Mouse (Mus musculus): ENCODE data around the gene Olfr1049. TPM values are rescaled to one million over a fixed set of nuclear protein-coding genes. Genes with fewer than 3 reads are reported as not detected.

Gene Olfr1049
- not detected for polyA plus RNA-seq (2014; fragmentation: Illumina TruSeq; extraction: RNeasy Lipid Tissue Mini Kit (QIAGEN cat#74804); ENCODE audit: low replicate concordance)

DNA sequence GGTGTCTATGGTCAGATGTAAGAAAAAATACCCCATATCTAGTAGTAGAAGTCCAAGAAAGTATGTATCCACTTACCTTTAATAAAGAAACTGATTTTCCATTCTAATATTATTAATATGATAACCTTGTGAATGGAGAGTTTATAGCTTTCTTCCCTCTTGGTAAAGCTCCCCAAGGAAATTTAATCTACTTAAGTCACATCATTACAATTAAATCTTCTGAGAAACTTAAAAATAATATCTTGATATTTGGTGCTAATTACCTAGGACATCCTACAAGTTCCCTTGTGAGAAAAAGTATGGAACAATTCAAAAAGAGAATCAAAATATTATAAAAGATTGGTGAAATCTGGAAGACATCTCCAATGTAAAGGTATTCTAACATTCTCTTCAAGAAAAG is at the start of gene Olfr1049:
Gene Olfr1049 (minus strand): TSS at position 101 of the 400 bp plus-strand sequence.

DNA sequence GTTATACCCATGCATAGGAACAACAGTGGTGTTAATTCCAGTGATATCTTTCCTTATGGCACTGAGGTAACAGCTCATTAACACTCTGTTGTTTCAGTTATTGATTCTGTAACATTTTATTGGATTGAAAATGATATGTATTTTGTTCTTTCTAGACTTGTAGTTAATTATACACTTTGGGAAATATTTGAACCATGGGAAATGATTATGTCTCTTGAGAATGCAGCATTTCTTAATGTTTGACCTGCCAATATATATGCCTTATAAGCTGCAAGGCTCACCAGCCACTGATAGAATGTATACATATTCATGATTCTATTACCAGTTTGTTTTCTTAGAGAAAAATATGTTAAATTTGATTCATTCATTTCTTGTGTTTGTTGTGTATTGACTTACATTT is 34.0 kb upstream of the Olfr1049 start, which contains the start of gene Olfr1052:
Gene Olfr1052 (plus strand): TSS at position 301 of the 400 bp plus-strand sequence.

DNA sequence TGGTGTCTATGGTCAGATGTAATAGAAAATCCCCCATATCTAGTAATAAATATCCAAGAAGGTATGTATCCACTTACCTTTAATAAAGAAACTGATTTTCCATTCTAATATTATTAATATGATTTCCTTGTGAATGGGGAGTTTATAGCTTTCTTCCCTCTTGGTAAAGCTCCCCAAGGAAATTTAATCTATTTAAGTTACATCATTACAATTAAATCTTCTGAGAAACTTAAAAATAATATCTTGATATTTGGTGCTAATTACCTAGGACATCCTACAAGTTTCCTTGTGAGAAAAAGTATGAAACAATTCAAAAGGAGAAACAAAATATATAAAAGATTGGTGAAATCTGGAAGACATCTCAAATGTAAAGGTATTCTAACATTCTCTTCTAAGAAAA is 20.9 kb upstream of the Olfr1049 start, which contains the start of gene Olfr1051:
Gene Olfr1051 (minus strand): TSS at position 101 of the 400 bp plus-strand sequence.

DNA sequence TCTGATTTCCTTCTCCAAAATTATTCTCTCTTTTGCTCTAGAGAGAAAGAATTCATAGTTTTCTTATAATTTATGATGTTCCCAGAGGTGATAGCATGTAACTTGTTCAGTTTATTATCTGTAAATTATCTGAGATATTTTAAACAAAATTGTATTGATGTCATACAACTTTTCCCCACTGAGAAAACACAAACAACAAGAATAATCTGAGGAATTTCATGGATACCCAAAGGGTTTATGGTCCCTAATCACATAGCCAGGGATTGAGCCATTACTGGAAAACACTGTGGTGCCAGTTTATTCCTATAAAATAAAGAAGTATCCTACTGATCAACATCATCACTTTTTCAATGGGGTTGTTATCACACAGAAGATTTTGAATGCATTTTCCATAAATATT is 17.9 kb downstream of the Olfr1049 start, which contains the start of gene Olfr1048:
Gene Olfr1048 (minus strand): TSS at position 101 of the 400 bp plus-strand sequence.

DNA sequence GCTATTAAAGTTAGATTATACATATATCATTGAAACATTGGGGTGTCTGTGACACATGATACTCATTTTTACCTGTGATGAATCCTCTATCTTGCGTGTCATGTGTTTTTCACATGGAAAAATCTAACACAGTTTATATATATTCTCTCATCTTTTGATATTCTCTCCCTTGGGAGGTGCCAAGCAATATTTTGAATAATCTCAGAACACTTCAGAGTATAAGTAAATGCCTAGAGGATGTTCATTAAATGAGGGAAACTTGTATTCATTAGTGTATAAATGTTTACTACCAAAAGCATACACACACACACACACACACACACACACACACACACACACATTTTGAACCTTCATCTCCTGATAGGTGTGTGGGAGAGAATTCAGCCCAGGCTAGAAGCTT is 26.8 kb downstream of the Olfr1049 start, which contains the start of gene Olfr1047:
Gene Olfr1047 (minus strand): TSS at position 101 of the 400 bp plus-strand sequence.

GRCm38 (mm10) chr2:86219214-86219613 is 38.9 kb downstream of the Olfr1049 start, which contains the start of gene Olfr1046:
Olfr1046 (minus strand) TSS chr2:86219314.

Other genes with a start within 250 kb of the Olfr1049 start
- gene Olfr1033, start 237.7 kb downstream of the Olfr1049 start, polyA plus RNA-seq (2014; fragmentation: Illumina TruSeq; extraction: RNeasy Lipid Tissue Mini Kit (QIAGEN cat#74804); ENCODE audit: low replicate concordance), result 3.2 TPM
- 0.89 TPM for gene Olfr1034, start 212.5 kb downstream of the Olfr1049 start, polyA plus RNA-seq (2014; fragmentation: Illumina TruSeq; extraction: RNeasy Lipid Tissue Mini Kit (QIAGEN cat#74804); ENCODE audit: low replicate concordance)
- not detected for gene Olfr1036, start 184.3 kb downstream of the Olfr1049 start, polyA plus RNA-seq (2014; fragmentation: Illumina TruSeq; extraction: RNeasy Lipid Tissue Mini Kit (QIAGEN cat#74804); ENCODE audit: low replicate concordance)
- not detected for gene Olfr1037, start 170.9 kb downstream of the Olfr1049 start, polyA plus RNA-seq (2014; fragmentation: Illumina TruSeq; extraction: RNeasy Lipid Tissue Mini Kit (QIAGEN cat#74804); ENCODE audit: low replicate concordance)
- gene Olfr1039, start 122.4 kb downstream of the Olfr1049 start, polyA plus RNA-seq (2014; fragmentation: Illumina TruSeq; extraction: RNeasy Lipid Tissue Mini Kit (QIAGEN cat#74804); ENCODE audit: low replicate concordance), result not detected
- gene Olfr1040, start 111.6 kb downstream of the Olfr1049 start, polyA plus RNA-seq (2014; fragmentation: Illumina TruSeq; extraction: RNeasy Lipid Tissue Mini Kit (QIAGEN cat#74804); ENCODE audit: low replicate concordance), result not detected
- not detected for gene Olfr1042, start 96.5 kb downstream of the Olfr1049 start, polyA plus RNA-seq (2014; fragmentation: Illumina TruSeq; extraction: RNeasy Lipid Tissue Mini Kit (QIAGEN cat#74804); ENCODE audit: low replicate concordance)
- gene Olfr1043, start 90.8 kb downstream of the Olfr1049 start, polyA plus RNA-seq (2014; fragmentation: Illumina TruSeq; extraction: RNeasy Lipid Tissue Mini Kit (QIAGEN cat#74804); ENCODE audit: low replicate concordance), result not detected
- not detected for gene Olfr1044, start 80.5 kb downstream of the Olfr1049 start, polyA plus RNA-seq (2014; fragmentation: Illumina TruSeq; extraction: RNeasy Lipid Tissue Mini Kit (QIAGEN cat#74804); ENCODE audit: low replicate concordance)
- not detected for gene Olfr52, start 72.6 kb downstream of the Olfr1049 start, polyA plus RNA-seq (2014; fragmentation: Illumina TruSeq; extraction: RNeasy Lipid Tissue Mini Kit (QIAGEN cat#74804); ENCODE audit: low replicate concordance)
- gene Olfr1045, start 55.3 kb downstream of the Olfr1049 start, polyA plus RNA-seq (2014; fragmentation: Illumina TruSeq; extraction: RNeasy Lipid Tissue Mini Kit (QIAGEN cat#74804); ENCODE audit: low replicate concordance), result not detected
- not detected for gene Olfr1046, start 39.0 kb downstream of the Olfr1049 start, polyA plus RNA-seq (2014; fragmentation: Illumina TruSeq; extraction: RNeasy Lipid Tissue Mini Kit (QIAGEN cat#74804); ENCODE audit: low replicate concordance)
- not detected for gene Olfr1047, start 26.9 kb downstream of the Olfr1049 start, polyA plus RNA-seq (2014; fragmentation: Illumina TruSeq; extraction: RNeasy Lipid Tissue Mini Kit (QIAGEN cat#74804); ENCODE audit: low replicate concordance)
- not detected for gene Olfr1048, start 18.0 kb downstream of the Olfr1049 start, polyA plus RNA-seq (2014; fragmentation: Illumina TruSeq; extraction: RNeasy Lipid Tissue Mini Kit (QIAGEN cat#74804); ENCODE audit: low replicate concordance)
- gene Olfr1051, start 20.8 kb upstream of the Olfr1049 start, polyA plus RNA-seq (2014; fragmentation: Illumina TruSeq; extraction: RNeasy Lipid Tissue Mini Kit (QIAGEN cat#74804); ENCODE audit: low replicate concordance), result not detected
- not detected for gene Olfr1052, start 34.1 kb upstream of the Olfr1049 start, polyA plus RNA-seq (2014; fragmentation: Illumina TruSeq; extraction: RNeasy Lipid Tissue Mini Kit (QIAGEN cat#74804); ENCODE audit: low replicate concordance)
- gene Olfr1053, start 57.0 kb upstream of the Olfr1049 start, polyA plus RNA-seq (2014; fragmentation: Illumina TruSeq; extraction: RNeasy Lipid Tissue Mini Kit (QIAGEN cat#74804); ENCODE audit: low replicate concordance), result not detected
- not detected for gene Olfr1054, start 77.1 kb upstream of the Olfr1049 start, polyA plus RNA-seq (2014; fragmentation: Illumina TruSeq; extraction: RNeasy Lipid Tissue Mini Kit (QIAGEN cat#74804); ENCODE audit: low replicate concordance)
- gene Olfr1055, start 92.0 kb upstream of the Olfr1049 start, polyA plus RNA-seq (2014; fragmentation: Illumina TruSeq; extraction: RNeasy Lipid Tissue Mini Kit (QIAGEN cat#74804); ENCODE audit: low replicate concordance), result not detected
- gene Olfr1056, start 104.1 kb upstream of the Olfr1049 start, polyA plus RNA-seq (2014; fragmentation: Illumina TruSeq; extraction: RNeasy Lipid Tissue Mini Kit (QIAGEN cat#74804); ENCODE audit: low replicate concordance), result not detected
- not detected for gene Olfr1057, start 120.1 kb upstream of the Olfr1049 start, polyA plus RNA-seq (2014; fragmentation: Illumina TruSeq; extraction: RNeasy Lipid Tissue Mini Kit (QIAGEN cat#74804); ENCODE audit: low replicate concordance)
- not detected for gene Olfr1058, start 130.2 kb upstream of the Olfr1049 start, polyA plus RNA-seq (2014; fragmentation: Illumina TruSeq; extraction: RNeasy Lipid Tissue Mini Kit (QIAGEN cat#74804); ENCODE audit: low replicate concordance)
- not detected for gene Olfr1061, start 155.7 kb upstream of the Olfr1049 start, polyA plus RNA-seq (2014; fragmentation: Illumina TruSeq; extraction: RNeasy Lipid Tissue Mini Kit (QIAGEN cat#74804); ENCODE audit: low replicate concordance)
- gene Olfr1062, start 168.4 kb upstream of the Olfr1049 start, polyA plus RNA-seq (2014; fragmentation: Illumina TruSeq; extraction: RNeasy Lipid Tissue Mini Kit (QIAGEN cat#74804); ENCODE audit: low replicate concordance), result not detected
- not detected for gene Olfr1065, start 192.3 kb upstream of the Olfr1049 start, polyA plus RNA-seq (2014; fragmentation: Illumina TruSeq; extraction: RNeasy Lipid Tissue Mini Kit (QIAGEN cat#74804); ENCODE audit: low replicate concordance)
- not detected for gene Olfr1066, start 197.9 kb upstream of the Olfr1049 start, polyA plus RNA-seq (2014; fragmentation: Illumina TruSeq; extraction: RNeasy Lipid Tissue Mini Kit (QIAGEN cat#74804); ENCODE audit: low replicate concordance)
- not detected for gene Olfr228, start 229.1 kb upstream of the Olfr1049 start, polyA plus RNA-seq (2014; fragmentation: Illumina TruSeq; extraction: RNeasy Lipid Tissue Mini Kit (QIAGEN cat#74804); ENCODE audit: low replicate concordance)

Measured in small intestine, adult 10 weeks (tissue).